Mouse (Mus musculus): ENCODE results near the gene Efcab9. TPM values are rescaled to one million over a fixed set of nuclear protein-coding genes. Genes with fewer than 3 reads are reported as not detected.

Efcab9 gene
- polyA plus RNA-seq (2012; ENCODE audit: insufficient read depth, low replicate concordance), result 0.38 TPM in 1 of 2 replicates, not detected in the other

- TF ChIP-seq GATA1 (IDR thresholded peaks at IDR 0.05; ENCODE audit: borderline replicate concordance, low read length) (no peak), FLI1 (IDR thresholded peaks at IDR 0.05; ENCODE audit: low read length) (no peak)
- Histone ChIP-seq H3K27me3 (replicated peaks) (no peaks in the 10 kb centered on the region), H3K4me1 (peaks cover 56% of the 10 kb centered on the region), H3K36me3 (replicated peaks; ENCODE audit: low read length) (peaks cover 22% of the 10 kb centered on the region), H3K4me3 (replicated peaks) (peak within 1 kb of the TSS; percentile 97), H3K9me3 (no peaks in the 10 kb centered on the region)
Observed at GRCm38 (mm10) chr11:32531871-32532764, at the start of gene Efcab9. Gene Efcab9 (minus strand): TSS chr11:32532081.

- H3K27me3 ChIP-seq (replicated peaks), result no peaks in the 10 kb centered on the region
- peak overlapping the region; percentile 77 for H3K4me3 ChIP-seq (replicated peaks)
- H3K4me1 ChIP-seq, result peaks cover 94% of the 10 kb centered on the region
- peaks cover 88% of the 10 kb centered on the region for H3K36me3 ChIP-seq (replicated peaks; ENCODE audit: low read length)
- TF ChIP-seq GATA1 (IDR thresholded peaks at IDR 0.05; ENCODE audit: borderline replicate concordance, low read length) (no peak), FLI1 (IDR thresholded peaks at IDR 0.05; ENCODE audit: low read length) (no peak)
- H3K9me3 ChIP-seq, result no peaks in the 10 kb centered on the region
Observed at GRCm38 (mm10) chr11:32581031-32581430, 49.1 kb upstream of the Efcab9 start.

GRCm38 (mm10) chr11:32580305-32580947 lies 48.5 kb upstream of the Efcab9 start:
- H3K9me3 ChIP-seq, result no peaks in the 10 kb centered on the region

GRCm38 (mm10) chr11:32576760-32577050 lies 44.8 kb upstream of the Efcab9 start:
- H3K9me3 ChIP-seq, result no peaks in the 10 kb centered on the region
- TF ChIP-seq GATA1 (IDR thresholded peaks at IDR 0.05; ENCODE audit: borderline replicate concordance, low read length) (no peak), FLI1 (IDR thresholded peaks at IDR 0.05; ENCODE audit: low read length) (no peak)
- H3K4me1 ChIP-seq, result peaks cover 93% of the 10 kb centered on the region
- H3K4me3 ChIP-seq (replicated peaks), result no peak overlapping the region
- H3K36me3 ChIP-seq (replicated peaks; ENCODE audit: low read length), result peaks cover 84% of the 10 kb centered on the region
- no peaks in the 10 kb centered on the region for H3K27me3 ChIP-seq (replicated peaks)

More at GRCm38 (mm10) chr11:32580305-32580947, 48.5 kb upstream of the Efcab9 start:
- Histone ChIP-seq H3K4me3 (replicated peaks) (peak overlapping the region; percentile 77), H3K4me1 (peaks cover 93% of the 10 kb centered on the region), H3K27me3 (replicated peaks) (no peaks in the 10 kb centered on the region), H3K36me3 (replicated peaks; ENCODE audit: low read length) (peaks cover 88% of the 10 kb centered on the region)
- TF ChIP-seq FLI1 (IDR thresholded peaks at IDR 0.05; ENCODE audit: low read length) (no peak), GATA1 (IDR thresholded peaks at IDR 0.05; ENCODE audit: borderline replicate concordance, low read length) (no peak)

GRCm38 (mm10) chr11:32575964-32576759 lies 44.3 kb upstream of the Efcab9 start:
- Histone ChIP-seq H3K4me3 (replicated peaks) (no peak overlapping the region), H3K4me1 (peaks cover 93% of the 10 kb centered on the region), H3K9me3 (no peaks in the 10 kb centered on the region), H3K27me3 (replicated peaks) (no peaks in the 10 kb centered on the region), H3K36me3 (replicated peaks; ENCODE audit: low read length) (peaks cover 84% of the 10 kb centered on the region)
- TF ChIP-seq GATA1 (IDR thresholded peaks at IDR 0.05; ENCODE audit: borderline replicate concordance, low read length) (no peak), FLI1 (IDR thresholded peaks at IDR 0.05; ENCODE audit: low read length) (no peak)

- no peaks in the 10 kb centered on the region for H3K9me3 ChIP-seq
- H3K4me1 ChIP-seq, result peaks cover 92% of the 10 kb centered on the region
- H3K36me3 ChIP-seq (replicated peaks; ENCODE audit: low read length), result peaks cover 87% of the 10 kb centered on the region
- TF ChIP-seq GATA1 (IDR thresholded peaks at IDR 0.05; ENCODE audit: borderline replicate concordance, low read length), result no peak
- no peak for TF ChIP-seq FLI1 (IDR thresholded peaks at IDR 0.05; ENCODE audit: low read length)
- no peak overlapping the region for H3K4me3 ChIP-seq (replicated peaks)
- H3K27me3 ChIP-seq (replicated peaks), result no peaks in the 10 kb centered on the region
Observed at GRCm38 (mm10) chr11:32573669-32574068, 41.8 kb upstream of the Efcab9 start.

- Histone ChIP-seq H3K27me3 (replicated peaks) (no peaks in the 10 kb centered on the region), H3K4me1 (peaks cover 94% of the 10 kb centered on the region), H3K9me3 (no peaks in the 10 kb centered on the region), H3K36me3 (replicated peaks; ENCODE audit: low read length) (peaks cover 89% of the 10 kb centered on the region), H3K4me3 (replicated peaks) (peak overlapping the region; percentile 46)
- TF ChIP-seq GATA1 (IDR thresholded peaks at IDR 0.05; ENCODE audit: borderline replicate concordance, low read length), result no peak
- no peak for TF ChIP-seq FLI1 (IDR thresholded peaks at IDR 0.05; ENCODE audit: low read length)
Observed at GRCm38 (mm10) chr11:32571103-32571502, 39.2 kb upstream of the Efcab9 start.

- Histone ChIP-seq H3K4me1 (peaks cover 96% of the 10 kb centered on the region), H3K27me3 (replicated peaks) (no peaks in the 10 kb centered on the region), H3K9me3 (no peaks in the 10 kb centered on the region), H3K4me3 (replicated peaks) (no peak overlapping the region), H3K36me3 (replicated peaks; ENCODE audit: low read length) (peaks cover 87% of the 10 kb centered on the region)
- TF ChIP-seq FLI1 (IDR thresholded peaks at IDR 0.05; ENCODE audit: low read length) (no peak), GATA1 (IDR thresholded peaks at IDR 0.05; ENCODE audit: borderline replicate concordance, low read length) (no peak)
Observed at GRCm38 (mm10) chr11:32568637-32569293, 36.9 kb upstream of the Efcab9 start.

GRCm38 (mm10) chr11:32568060-32568459 lies 36.2 kb upstream of the Efcab9 start:
- Histone ChIP-seq H3K4me1 (peaks cover 96% of the 10 kb centered on the region), H3K4me3 (replicated peaks) (no peak overlapping the region), H3K9me3 (no peaks in the 10 kb centered on the region), H3K27me3 (replicated peaks) (no peaks in the 10 kb centered on the region), H3K36me3 (replicated peaks; ENCODE audit: low read length) (peaks cover 88% of the 10 kb centered on the region)
- no peak for TF ChIP-seq GATA1 (IDR thresholded peaks at IDR 0.05; ENCODE audit: borderline replicate concordance, low read length)
- no peak for TF ChIP-seq FLI1 (IDR thresholded peaks at IDR 0.05; ENCODE audit: low read length)
